Mouse (Mus musculus) megakaryocyte-erythroid progenitor cell, adult 5-6 weeks (primary cell): ENCODE results near the gene Psmd7. TPM values are rescaled to one million over a fixed set of nuclear protein-coding genes. Genes with fewer than 3 reads are reported as not detected.
"Not testable (repeated sequence)": the region's sequence is repeated elsewhere in the genome, so short reads cannot be mapped to it uniquely, and the experiment has no call there.

ENCODE experiments used
- ATAC-seq: replicated peaks from 2 replicates; pipeline ENCODE4 v1.8.0; 2016; ENCODE audit warnings: mild to moderate bottlenecking, inconsistent platforms; ENCODE audit not compliant: severe bottlenecking, poor library complexity, low FRiP score, low TSS enrichment
- total RNA-seq, 2 experiments: library from RNA; stranded (forward) in 1 of 2; stranded (reverse) in 1 of 2; fragments of 200-1000, 215-1000 nt in 1 of 2; fragments of >200 nt in 1 of 2; fragmentation: Nextera tagmentation in 1 of 2; gene quantifications; 2 replicates each; pipeline ENCODE4 v1.2.3; 2014 to 2017

The Psmd7 gene
- total RNA-seq (2014; fragmentation: Nextera tagmentation), result 258 and 283 TPM in 2 replicates
- total RNA-seq (2017), result 192 and 261 TPM in 2 replicates

GRCm38 (mm10) chr8:107587995-107588780, at the start of gene Psmd7:
Gene Psmd7, minus strand, starts transcription at chr8:107588464.
- ATAC-seq, result peak; percentile 97

DNA sequence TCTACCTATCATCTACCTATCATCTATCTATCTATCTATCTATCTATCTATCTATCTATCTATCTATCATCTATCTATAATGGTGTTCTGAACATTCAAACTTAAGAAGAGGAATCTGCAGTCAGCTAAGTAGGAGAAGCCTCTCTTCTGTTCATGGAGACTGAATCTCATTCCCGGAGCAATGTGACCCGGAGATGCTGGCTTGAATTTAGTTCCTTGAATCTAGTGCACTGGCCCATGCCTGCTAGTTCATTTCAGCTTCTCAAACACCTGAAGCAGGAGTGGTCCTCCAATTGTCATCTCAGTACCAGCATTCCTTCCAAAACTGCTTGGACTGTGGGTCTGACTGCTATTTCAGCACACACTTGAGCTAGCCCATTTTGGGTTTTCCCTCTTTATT, 45.5 kb upstream of the Psmd7 start:
- no peak for ATAC-seq

- no peak for ATAC-seq
Observed at GRCm38 (mm10) chr8:107629701-107630100, 41.4 kb upstream of the Psmd7 start.

GRCm38 (mm10) chr8:107628501-107629149, 40.4 kb upstream of the Psmd7 start:
- ATAC-seq, result no peak

GRCm38 (mm10) chr8:107627881-107628280, 39.6 kb upstream of the Psmd7 start:
- no peak for ATAC-seq

GRCm38 (mm10) chr8:107624301-107624700, 36.0 kb upstream of the Psmd7 start:
- ATAC-seq, result not testable (repeated sequence)

GRCm38 (mm10) chr8:107621930-107622623, 33.8 kb upstream of the Psmd7 start:
- no peak for ATAC-seq

DNA sequence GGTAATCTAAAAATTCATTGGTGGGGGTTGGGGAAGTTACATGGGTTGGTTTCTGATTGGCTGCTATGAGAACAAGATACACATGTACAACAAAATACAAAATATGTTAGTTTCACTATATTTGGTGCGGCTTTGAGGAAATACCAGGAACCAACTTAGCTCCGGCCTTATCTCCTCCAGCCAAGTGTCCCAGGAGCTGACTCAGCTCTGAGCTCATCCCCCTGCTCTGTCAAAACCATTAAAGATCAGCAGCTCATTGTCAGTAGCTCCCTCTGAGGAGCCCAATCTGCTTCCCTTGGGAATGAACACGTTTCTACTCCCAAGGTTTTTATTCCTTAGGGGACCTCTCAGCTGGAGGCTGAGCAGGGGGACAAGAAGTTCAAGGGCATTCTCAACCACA, 32.9 kb upstream of the Psmd7 start:
- no peak for ATAC-seq

GRCm38 (mm10) chr8:107618499-107618898, 30.2 kb upstream of the Psmd7 start:
- ATAC-seq, result no peak

DNA sequence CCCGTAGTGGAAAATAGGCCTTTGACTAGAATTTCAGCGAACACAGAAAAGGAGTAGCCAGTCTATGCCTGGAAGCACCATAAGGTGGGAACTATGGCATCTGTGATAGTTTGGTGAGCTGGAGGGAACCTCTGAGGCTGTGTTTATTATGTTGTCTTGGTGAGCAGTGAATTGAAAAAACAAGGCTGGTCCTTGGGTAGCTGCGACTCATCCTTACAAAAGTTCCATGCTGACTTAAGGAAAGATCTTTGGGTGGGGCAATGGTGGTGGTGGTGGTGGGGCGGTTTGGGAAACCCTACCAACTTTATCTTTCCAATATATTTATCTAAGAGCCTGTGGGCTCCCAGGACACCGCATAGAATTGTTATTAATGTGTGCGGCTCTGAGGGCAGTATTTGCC, 25.1 kb upstream of the Psmd7 start:
- ATAC-seq, result no peak

DNA sequence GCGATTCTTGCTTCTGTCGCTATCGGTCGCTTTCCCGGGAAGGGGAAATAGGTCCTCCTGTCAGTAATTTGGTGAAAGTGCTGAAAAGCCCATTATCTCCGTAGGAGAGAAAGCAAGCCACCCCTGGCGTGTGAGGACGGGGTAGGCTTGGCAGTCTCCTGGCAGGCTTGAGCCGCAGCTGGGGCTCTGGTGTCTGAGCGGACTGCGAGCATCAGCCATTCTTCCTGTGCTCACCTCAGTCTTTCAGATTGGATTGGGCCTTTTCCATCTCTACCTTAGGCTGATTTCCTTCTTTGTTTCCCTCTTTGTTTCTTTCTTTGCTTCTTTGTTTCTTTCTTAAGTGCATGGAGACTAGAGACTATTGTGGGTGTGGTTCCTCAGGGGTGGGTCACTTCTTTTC, 22.6 kb upstream of the Psmd7 start:
- no peak for ATAC-seq

DNA sequence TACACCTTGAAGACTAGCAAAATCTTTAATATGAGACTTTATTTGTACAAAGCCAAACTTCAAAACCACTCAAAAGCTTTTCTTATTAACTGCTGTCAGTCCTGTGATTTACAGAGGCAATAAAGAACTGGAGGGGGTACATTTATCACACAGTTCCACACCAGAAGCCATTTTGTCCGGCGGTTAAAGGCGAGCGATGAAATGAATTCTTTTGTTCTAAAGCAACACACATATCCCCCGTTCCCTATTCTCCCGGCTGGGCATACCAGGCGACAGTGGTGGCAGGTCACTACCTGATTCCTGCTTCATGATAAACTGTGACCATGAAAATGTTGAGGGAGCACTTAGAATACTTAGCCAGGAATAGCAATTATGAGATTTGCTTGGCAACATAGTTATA, 20.5 kb upstream of the Psmd7 start:
- ATAC-seq, result no peak

DNA sequence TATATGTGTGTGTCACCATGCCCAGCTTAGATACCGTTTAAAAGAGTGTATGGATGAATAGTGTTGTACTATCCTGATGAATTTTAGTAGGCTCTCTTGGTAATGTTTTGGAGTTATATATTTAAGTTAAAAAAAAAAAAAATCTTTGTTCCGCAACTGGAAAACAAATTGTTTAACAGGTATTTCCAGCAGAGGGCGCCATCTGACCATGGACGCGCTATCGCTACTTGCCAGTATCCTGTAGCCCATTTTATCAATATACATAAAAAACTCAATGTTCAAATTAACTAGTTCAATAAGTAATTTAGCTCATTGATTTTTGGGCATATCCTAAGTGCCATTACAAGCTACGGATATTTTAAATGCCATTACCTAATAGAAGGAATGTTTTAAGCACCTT, 14.8 kb upstream of the Psmd7 start:
- ATAC-seq, result peak; percentile 44; the same call in 1 of the 2 replicates

GRCm38 (mm10) chr8:107599691-107600090, 11.4 kb upstream of the Psmd7 start:
- ATAC-seq, result no peak

GRCm38 (mm10) chr8:107597731-107598130, 9.5 kb upstream of the Psmd7 start:
- ATAC-seq, result no peak

DNA sequence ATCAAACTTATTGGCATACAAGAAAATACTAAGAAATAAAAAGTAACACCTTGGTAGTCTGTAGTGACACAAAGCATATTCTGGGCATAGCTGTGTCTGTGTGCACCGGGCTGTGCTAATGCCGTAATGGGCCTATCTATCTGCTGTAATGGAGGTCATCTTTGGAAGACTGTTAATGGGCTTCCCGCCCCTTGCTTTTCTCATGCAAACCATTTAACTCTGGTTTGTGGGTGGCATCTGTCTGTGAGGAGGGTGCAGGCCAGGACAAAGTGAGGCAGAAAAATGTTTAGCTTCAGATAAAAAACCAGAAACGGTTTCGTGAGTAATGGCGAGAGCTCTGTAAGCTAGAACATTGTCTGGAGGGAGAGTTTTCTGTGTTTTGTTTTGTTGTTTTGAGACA, 6.6 kb upstream of the Psmd7 start:
- 0 out of 2 replicates have a peak, but pooled peaks have one; percentile 21 for ATAC-seq

- ATAC-seq, result no peak
Observed at GRCm38 (mm10) chr8:107593967-107594729, 5.9 kb upstream of the Psmd7 start.

GRCm38 (mm10) chr8:107587429-107587994, 752 bp downstream of the Psmd7 start:
- peak; percentile 45; the same call in 1 of the 2 replicates for ATAC-seq

GRCm38 (mm10) chr8:107582136-107582535, 6.1 kb downstream of the Psmd7 start:
- ATAC-seq, result no peak
